ENCODE assay signal across 9 mouse cellular contexts in the genomic region with DNA sequence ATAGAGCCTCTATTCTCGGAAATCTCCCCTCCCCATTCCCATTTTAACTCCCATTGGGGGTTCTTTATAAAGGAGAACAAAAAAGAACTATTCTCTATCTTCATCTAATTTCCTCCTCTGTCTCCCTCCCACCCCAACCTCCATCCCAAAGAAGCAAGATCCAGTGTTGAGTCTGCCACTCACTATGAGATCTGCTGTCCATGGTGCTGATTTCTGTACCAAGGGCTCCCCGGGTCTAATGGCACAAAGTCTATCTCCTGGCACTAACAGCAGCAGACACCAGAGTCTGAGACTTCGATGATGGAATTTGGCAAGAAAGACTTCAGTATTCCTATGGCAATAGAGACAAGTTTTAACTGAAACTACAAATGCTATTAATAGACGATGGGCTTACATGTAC.
A peak's percentile ranks its signal among the peaks of the same experiment; 100 is the strongest.
DNase-seq lines count a peak whose midpoint lies in the region; TF ChIP-seq lines count a peak whose summit lies in the region.
"Had no signal": no experiment of that assay in that cellular context is flagged by ENCODE, and none has a peak within 500 bp of the region (broad histone marks: within the 10 kb centered on the region; RNA-seq: fewer than 3 reads in every experiment).

No protein-coding gene starts in this region.

- intact Hi-C loops in gastrocnemius, adult 2 months (cut with DNase I): no loop called here
- intact Hi-C loops in left cerebral cortex, adult 2 months (cut with DNase I): no loop called here

- no peak overlapping the region for H3K27ac ChIP-seq in gastrocnemius, adult 2 months
- H3K27ac ChIP-seq in left cerebral cortex, adult 2 months: no peak overlapping the region
- H3K27ac ChIP-seq: neural tube, embryonic 12.5 days had no signal

- H3K4me3 ChIP-seq in gastrocnemius, adult 2 months: no peak overlapping the region
- H3K4me3 ChIP-seq in left cerebral cortex, adult 2 months: no peak overlapping the region
- H3K4me3 ChIP-seq: neural tube, embryonic 12.5 days had no signal

- peak; percentile 23 for DNase-seq in gastrocnemius, postnatal 10 days
- DNase-seq in gastrocnemius, adult 2 months: no peak
- DNase-seq in right cerebral cortex, postnatal 14 days: peak; percentile 7
- no peak for DNase-seq in right cerebral cortex, adult 18-20 months
- peak; percentile 84 for DNase-seq in forelimb bud, embryonic 11.5 days (ENCODE audit: low read depth, low spot score)
- peak; percentile 15 for DNase-seq in lung, postnatal 36 days
- DNase-seq in left cerebral cortex, adult 2 months (ENCODE audit: extremely low spot score in 1 of 2, low spot score in 2 of 2): no peak
- no peak for DNase-seq in c-Kit-positive CD71-positive TER-119-positive erythroid progenitor cells, embryonic 14.5 days (ENCODE audit: low spot score)

- TF ChIP-seq CTCF in gastrocnemius, adult 2 months (IDR thresholded peaks at IDR 0.05): no peak
- TF ChIP-seq CTCF in left cerebral cortex, adult 2 months (IDR thresholded peaks at IDR 0.05): no peak

Comparison
In these comparisons a context has a peak if more than half of its experiments do, and no peak if none do; other contexts are left out.
1. DNase-seq: peak in gastrocnemius, postnatal 10 days (single experiment), right cerebral cortex, postnatal 14 days (single experiment), forelimb bud, embryonic 11.5 days (single experiment) and lung, postnatal 36 days (single experiment); none in gastrocnemius, adult 2 months (single experiment), right cerebral cortex, adult 18-20 months (single experiment), left cerebral cortex, adult 2 months (0 of 2) and c-Kit-positive CD71-positive TER-119-positive erythroid progenitor cells, embryonic 14.5 days (single experiment).